Mouse (Mus musculus): ENCODE measurements around the gene Car10.
"Not testable (repeated sequence)": the region's sequence is repeated elsewhere in the genome, so short reads cannot be mapped to it uniquely, and the experiment has no call there.

Gene Car10

DNA sequence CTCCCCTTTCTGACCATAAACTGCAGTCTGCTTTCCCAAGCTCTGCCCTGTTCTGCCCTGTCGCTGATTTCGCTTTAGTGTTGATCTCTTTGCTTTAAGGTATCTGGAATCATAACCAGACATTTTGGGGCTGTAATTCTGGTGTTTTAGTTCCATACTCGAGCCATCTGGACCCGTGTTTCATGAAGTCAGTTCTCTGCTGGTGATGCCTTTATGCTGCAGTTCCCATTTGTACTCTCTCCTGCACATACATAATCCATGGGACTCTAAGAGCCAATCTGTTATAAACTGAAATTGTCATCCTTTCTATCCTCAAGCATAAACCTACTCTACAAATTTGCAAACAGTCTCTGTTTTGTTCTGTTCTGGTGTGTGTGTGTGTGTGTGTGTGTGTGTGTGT, 293.3 kb downstream of the Car10 start:
- no peak for DNase-seq (ENCODE audit: low spot score in 2 of 2)

DNA sequence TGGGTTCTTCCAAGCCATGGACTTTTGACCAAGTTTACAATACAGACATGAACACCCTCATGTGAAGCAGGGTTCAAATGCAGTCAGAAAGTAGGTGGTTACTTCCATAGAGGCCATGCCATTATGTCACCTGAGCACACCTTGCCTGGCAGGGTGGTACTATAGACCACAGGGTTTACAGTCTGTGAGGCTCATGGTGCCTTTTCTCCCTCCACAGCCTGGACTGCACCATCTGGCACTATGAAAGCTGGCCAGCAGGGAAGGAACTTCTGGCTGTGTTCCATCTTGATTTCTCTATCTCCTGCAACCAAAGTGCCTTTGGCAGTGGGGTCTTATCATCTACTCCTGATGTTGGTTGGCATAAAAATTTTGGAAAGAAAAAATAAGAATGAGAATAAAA, 295.5 kb downstream of the Car10 start:
- DNase-seq (ENCODE audit: low spot score in 2 of 2) = not testable (repeated sequence)

- no peak for DNase-seq (ENCODE audit: low spot score in 2 of 2)
These were observed 298.5 kb downstream of the Car10 start for GRCm38 (mm10) chr11:93396356-93396755.

DNA sequence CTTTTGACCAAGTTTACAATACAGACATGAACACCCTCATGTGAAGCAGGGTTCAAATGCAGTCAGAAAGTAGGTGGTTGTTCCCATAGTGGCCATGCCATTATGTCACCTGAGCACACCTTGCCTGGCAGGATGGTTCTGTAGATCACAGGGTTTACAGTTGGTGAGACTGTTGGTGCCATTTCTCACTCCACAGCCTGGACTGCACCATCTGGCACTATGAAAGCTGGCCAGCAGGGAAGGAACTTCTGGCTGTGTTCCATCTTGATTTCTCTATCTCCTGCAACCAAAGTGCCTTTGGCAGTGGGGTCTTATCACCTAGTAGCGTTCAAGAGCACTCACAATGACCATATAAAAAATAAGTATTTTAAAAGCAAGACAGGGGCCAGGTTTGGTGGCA, 303.3 kb downstream of the Car10 start:
- not testable (repeated sequence) for DNase-seq (ENCODE audit: low spot score in 2 of 2)

GRCm38 (mm10) chr11:93407981-93408380, 310.2 kb downstream of the Car10 start:
- no peak for DNase-seq (ENCODE audit: low spot score in 2 of 2)

DNA sequence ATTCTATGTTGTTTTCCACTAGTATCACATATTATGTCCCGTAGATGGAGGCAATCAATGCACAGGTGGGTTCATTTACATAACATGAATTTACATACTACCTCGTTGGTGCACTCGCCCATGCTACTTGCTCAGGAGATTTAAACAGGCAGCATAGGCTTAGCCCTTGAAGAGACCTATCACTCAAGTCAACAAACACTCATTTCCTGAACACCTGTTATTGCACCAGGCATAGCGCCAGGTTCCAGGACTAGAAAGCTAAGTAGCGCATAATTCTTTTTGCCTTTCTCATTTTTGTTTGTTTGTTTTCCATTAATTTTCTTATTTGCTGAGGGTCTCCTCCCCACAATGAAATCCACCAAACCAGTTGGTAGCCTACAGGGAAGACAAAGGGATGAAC, 333.7 kb downstream of the Car10 start:
- DNase-seq (ENCODE audit: low spot score in 2 of 2) = no peak

DNA sequence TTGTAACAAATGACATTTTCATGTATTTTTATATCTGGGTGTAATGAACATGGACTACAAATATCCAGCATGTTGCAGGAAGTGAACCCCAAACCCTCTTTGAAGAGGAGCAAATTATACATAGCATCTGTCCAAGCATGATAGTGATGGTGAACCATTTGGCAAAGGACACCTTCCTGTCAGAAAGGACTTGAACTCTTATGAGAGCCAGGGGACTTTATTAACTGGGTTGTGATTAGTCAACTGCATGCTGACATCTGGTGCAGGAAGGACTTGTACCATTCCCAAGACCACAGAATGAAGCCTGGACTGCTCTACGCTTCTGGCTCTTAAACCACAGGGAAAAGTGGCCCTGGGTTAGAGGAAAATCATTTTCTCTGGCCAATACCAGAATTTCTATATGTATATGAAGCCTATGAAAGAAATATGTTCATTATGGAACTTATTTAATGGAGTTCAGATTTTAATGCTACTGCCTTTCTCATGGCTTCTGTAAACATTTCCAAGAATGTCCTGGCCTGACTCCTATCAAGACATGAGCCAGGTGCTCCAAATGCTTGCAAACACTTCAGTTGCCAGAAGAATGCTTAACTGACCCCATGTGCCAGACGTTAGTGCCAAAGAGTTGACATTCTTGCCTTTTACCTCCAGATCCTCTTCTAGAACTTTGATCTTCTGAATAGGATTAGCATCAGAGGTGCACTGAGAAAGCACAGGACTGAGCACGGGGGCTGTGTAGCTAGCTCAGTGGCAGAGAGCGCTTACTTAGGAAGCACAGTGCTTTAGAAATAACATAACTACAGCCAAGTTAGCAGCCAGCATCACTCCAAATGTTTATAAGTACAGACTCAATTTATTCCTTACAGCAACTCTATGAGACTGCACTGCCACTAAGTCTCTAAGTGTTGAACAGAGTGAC, 337.4 kb downstream of the Car10 start:
- no peak for DNase-seq (ENCODE audit: low spot score in 2 of 2)

DNA sequence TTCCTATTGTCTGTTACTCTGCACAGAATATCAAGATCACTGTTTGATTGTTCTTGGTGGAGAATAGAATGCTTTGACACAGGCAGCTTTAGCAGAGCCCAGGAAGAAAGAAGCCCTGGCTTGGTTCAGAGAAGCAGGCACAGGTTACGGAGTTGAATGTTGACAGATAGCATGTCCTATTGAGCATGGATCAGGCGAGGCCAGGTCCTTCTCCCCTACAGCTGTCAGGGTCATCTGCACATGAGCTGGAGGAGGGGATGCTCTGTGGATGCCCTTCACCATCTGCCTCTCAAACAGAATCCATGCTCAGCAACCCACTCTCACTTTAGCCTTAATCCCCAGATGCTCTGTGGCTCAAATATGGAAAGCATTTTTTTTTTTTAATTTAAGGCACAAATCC, 339.1 kb downstream of the Car10 start:
- DNase-seq (ENCODE audit: low spot score in 2 of 2) = no peak

DNA sequence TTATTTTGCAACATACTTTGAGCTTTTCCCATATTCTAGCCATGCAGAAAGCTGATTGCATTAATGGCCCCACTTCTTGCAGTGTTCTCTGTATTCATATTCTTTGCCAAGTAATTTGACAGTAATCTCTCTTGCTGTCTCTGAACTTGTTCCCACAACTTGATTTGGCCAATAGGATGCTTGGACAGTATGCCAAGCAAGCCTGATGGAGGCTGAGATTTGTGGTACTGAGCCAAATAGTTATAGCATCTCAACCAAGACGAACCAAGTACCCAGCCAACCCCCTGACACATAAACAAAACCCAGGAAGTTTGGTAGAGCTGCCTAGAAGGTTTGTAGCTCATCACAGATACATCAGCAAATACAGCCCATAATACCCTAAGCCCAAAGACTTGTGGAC, 342.6 kb downstream of the Car10 start:
- DNase-seq (ENCODE audit: low spot score in 2 of 2) = no peak

DNA sequence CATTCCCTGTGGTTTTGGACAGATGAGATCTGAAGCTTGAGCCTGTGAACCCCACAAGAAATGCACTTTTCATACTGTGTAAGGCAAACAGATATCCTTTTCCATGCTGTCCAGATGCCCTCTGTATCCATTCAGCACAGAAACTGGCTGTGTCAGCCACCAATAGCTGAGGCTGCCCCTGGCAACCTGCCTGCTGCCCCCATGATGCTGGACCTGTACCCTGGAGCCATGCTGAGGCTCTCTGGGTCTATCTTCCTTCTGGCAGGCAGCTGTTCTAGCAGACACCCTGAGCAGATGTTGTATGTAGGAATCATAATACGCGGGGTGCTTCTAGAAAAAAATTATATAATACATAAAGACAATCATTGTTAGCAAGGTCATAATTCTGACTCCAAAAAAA, 345.9 kb downstream of the Car10 start:
- DNase-seq (ENCODE audit: low spot score in 2 of 2) = no peak

GRCm38 (mm10) chr11:93444741-93445140, 346.9 kb downstream of the Car10 start:
- no peak for DNase-seq (ENCODE audit: low spot score in 2 of 2)

GRCm38 (mm10) chr11:93447566-93447965, 349.7 kb downstream of the Car10 start:
- DNase-seq (ENCODE audit: low spot score in 2 of 2) = no peak

DNA sequence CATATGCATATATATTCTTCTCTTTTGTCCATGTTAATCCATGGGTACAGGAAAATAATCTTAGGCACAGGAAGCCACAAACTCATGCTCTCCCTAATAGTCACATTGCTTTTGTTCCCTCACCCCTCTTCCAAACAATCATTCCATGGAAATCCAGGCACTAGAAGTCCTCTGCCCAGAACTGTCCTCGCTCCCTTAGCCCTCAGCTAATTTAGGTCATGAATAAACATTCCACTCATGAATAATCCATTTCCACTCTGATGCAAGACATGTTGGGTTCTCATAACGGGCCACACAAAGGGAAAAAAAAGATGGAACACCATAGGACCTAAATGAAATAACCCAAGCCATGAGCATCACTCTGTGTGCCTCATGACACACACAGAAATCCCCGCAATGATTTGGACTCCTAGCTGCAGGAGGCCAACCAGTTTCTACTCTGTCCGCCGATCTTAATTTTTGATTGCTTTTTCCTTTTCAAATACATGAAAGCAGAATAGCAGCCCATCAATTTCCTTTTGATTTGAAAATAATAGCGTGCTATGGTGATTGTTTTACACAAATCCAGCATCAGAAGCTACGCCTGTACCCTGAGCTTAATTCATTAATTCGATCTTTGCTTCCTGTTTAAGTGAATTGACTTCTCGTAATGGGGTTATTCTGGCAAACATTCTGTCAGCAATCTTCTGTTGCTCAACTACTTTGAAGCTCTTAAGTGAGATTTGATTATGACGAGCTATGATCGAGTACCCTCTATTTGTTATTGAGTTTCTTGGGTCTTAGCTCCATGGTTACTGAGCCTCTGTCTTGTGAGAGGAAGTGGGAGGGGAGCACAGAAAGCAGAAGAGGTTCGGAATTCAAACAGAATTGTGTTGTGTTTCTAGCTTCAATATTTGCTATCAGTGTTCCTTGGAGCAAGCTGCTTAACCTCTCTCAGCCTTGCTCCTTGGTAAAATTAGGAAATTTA, 350.7 kb downstream of the Car10 start:
- DNase-seq (ENCODE audit: low spot score in 2 of 2) = no peak

- DNase-seq (ENCODE audit: low spot score in 2 of 2) = no peak
These were observed 352.7 kb downstream of the Car10 start for GRCm38 (mm10) chr11:93450535-93450934.

GRCm38 (mm10) chr11:93466221-93466620, 368.4 kb downstream of the Car10 start:
- no peak for DNase-seq (ENCODE audit: low spot score in 2 of 2)

- no peak for DNase-seq (ENCODE audit: low spot score in 2 of 2)
These were observed 369.9 kb downstream of the Car10 start for GRCm38 (mm10) chr11:93467711-93468110.

DNA sequence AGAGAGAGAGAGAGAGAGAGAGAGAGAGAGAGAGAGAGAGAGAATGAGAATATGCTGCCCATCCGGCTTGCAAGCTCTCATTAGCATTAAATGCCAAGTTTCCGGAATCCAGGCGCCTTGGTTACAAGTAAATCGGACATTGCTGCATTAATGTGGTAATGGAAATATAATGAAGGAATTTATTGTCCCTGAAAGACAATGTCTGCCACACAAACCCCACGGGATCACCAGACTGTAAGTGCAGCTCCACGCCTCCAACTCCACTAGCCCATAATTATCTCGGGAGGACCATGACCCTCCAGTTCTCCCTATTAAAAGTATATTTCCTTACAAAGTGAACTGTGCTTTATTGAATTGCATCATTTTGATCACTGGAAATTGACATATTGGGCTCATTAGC, 372.9 kb downstream of the Car10 start:
- no peak for DNase-seq (ENCODE audit: low spot score in 2 of 2)

- peak; percentile 67 to 74 for DNase-seq (ENCODE audit: low spot score in 2 of 2)
These were observed 373.8 kb downstream of the Car10 start for GRCm38 (mm10) chr11:93471573-93472179.

DNA sequence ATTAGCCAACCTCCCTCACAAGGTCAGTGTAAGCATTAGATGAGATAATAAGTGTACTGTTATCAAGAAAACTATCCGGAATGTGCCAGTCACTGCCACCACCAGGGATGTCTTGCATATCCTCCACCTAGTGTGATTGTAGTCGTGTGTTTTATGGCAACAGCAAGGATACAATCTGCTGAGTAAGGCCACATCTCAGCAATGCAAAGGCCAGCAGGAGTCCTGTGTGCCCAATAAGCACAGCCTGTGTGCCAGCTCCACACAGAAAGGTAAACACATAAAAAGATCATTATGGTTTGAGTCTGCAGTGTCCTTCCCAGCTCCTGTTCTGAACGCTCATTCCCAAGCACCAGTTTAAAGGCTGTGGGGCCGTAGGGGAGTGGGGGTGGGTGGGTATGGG, 386.8 kb downstream of the Car10 start:
- no peak for DNase-seq (ENCODE audit: low spot score in 2 of 2)

GRCm38 (mm10) chr11:93487021-93487420, 389.2 kb downstream of the Car10 start:
- no peak for DNase-seq (ENCODE audit: low spot score in 2 of 2)

DNA sequence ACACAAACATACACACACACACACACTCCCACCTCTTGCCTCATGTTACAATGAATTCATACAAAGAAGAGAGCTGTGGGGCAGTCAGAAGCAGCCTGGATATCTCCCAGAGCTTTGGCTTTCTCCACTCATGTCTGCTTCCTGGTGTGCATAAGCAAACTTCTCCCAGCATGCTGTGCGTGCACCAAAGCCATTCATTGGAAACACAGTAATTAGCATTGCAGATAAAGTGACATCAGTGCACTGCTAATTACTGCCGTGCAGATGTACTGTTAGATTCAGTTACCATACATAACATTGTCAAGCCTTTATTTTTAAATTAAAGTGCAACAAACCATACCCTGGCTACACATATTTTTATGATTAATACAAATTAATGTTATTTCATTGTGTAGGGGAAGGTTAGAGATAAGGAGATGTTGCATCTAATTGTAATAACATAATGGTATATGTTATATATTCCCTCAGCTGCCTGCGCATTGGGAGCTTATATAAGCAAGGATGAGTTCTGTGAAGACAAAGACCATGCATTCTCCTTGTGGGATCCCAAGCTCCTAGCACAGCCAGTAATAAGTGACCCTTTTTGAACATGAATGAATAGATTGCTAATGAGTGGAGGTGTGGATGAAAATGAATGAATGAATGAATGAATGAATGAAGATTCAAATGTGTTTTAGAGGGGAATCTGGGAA, 390.2 kb downstream of the Car10 start:
- no peak for DNase-seq (ENCODE audit: low spot score in 2 of 2)
